Mouse (Mus musculus): ENCODE data around the gene Morn4. TPM values are rescaled to one million over a fixed set of nuclear protein-coding genes. Genes with fewer than 3 reads are reported as not detected.

The Morn4 gene
- 12.2 and 12.9 TPM in 2 replicates for polyA plus RNA-seq (2012; rRNA removed)

GRCm38 (mm10) chr19:42086166-42086565 is at the start of gene Morn4:
Morn4 (minus strand) TSS chr19:42086357.

GRCm38 (mm10) chr19:42128787-42129508 is 42.8 kb upstream of the Morn4 start, which contains the start of gene Avpi1:
Avpi1 (minus strand) TSS chr19:42129059.

GRCm38 (mm10) chr19:42089748-42090595 is 3.8 kb upstream of the Morn4 start, which contains the start of gene Pi4k2a:
Pi4k2a (plus strand) TSS chr19:42090470.

GRCm38 (mm10) chr19:42051948-42052347 is 34.2 kb downstream of the Morn4 start, which contains the start of gene 4933411K16Rik:
4933411K16Rik (plus strand) TSS chr19:42052248.

GRCm38 (mm10) chr19:42045269-42046102 is 40.7 kb downstream of the Morn4 start, which contains the start of gene Hoga1:
Hoga1 (plus strand) TSS chr19:42045610.

GRCm38 (mm10) chr19:42035456-42036248 is 50.5 kb downstream of the Morn4 start, which contains the start of gene Ankrd2:
Ankrd2 (plus strand) TSS chr19:42036000.

Other genes starting within 250 kb of the Morn4 start
- 12.5 and 21.6 TPM in 2 replicates for gene Frat2, start 238.2 kb downstream of the Morn4 start, polyA plus RNA-seq (2012; rRNA removed)
- gene Rrp12, start 190.2 kb downstream of the Morn4 start, polyA plus RNA-seq (2012; rRNA removed), result 8.8 and 10.5 TPM in 2 replicates
- 425 and 465 TPM in 2 replicates for gene Pgam1, start 174.4 kb downstream of the Morn4 start, polyA plus RNA-seq (2012; rRNA removed)
- gene Exosc1, start 152.9 kb downstream of the Morn4 start, polyA plus RNA-seq (2012; rRNA removed), result 16.1 and 22.0 TPM in 2 replicates
- 117 and 123 TPM in 2 replicates for gene Zdhhc16, start 152.9 kb downstream of the Morn4 start, polyA plus RNA-seq (2012; rRNA removed)
- 82.3 and 85.4 TPM in 2 replicates for gene Mms19, start 105.2 kb downstream of the Morn4 start, polyA plus RNA-seq (2012; rRNA removed)
- 43.5 and 47.5 TPM in 2 replicates for gene Ubtd1, start 104.6 kb downstream of the Morn4 start, polyA plus RNA-seq (2012; rRNA removed)
- gene Ankrd2, start 50.4 kb downstream of the Morn4 start, polyA plus RNA-seq (2012; rRNA removed), result 0.46 and 0.90 TPM in 2 replicates
- gene Hoga1, start 40.7 kb downstream of the Morn4 start, polyA plus RNA-seq (2012; rRNA removed), result 2.8 and 3.7 TPM in 2 replicates
- 0.51 and 0.58 TPM in 2 replicates for gene 4933411K16Rik, start 34.1 kb downstream of the Morn4 start, polyA plus RNA-seq (2012; rRNA removed)
- 55.5 and 57.1 TPM in 2 replicates for gene Pi4k2a, start 4.1 kb upstream of the Morn4 start, polyA plus RNA-seq (2012; rRNA removed)
- 62.2 and 67.3 TPM in 2 replicates for gene Avpi1, start 42.7 kb upstream of the Morn4 start, polyA plus RNA-seq (2012; rRNA removed)
- gene Marveld1, start 61.0 kb upstream of the Morn4 start, polyA plus RNA-seq (2012; rRNA removed), result 148 and 163 TPM in 2 replicates
- 43.0 and 46.5 TPM in 2 replicates for gene Zfyve27, start 77.6 kb upstream of the Morn4 start, polyA plus RNA-seq (2012; rRNA removed)
- gene Sfrp5, start 115.9 kb upstream of the Morn4 start, polyA plus RNA-seq (2012; rRNA removed), result 2.8 and 3.0 TPM in 2 replicates
- gene Golga7b, start 161.2 kb upstream of the Morn4 start, polyA plus RNA-seq (2012; rRNA removed), result 0.14 TPM in 2 replicates

Data from ovary, adult 2 months (tissue).